Mouse (Mus musculus) testis, adult 2 months (tissue): Measurements from ENCODE around the gene Itpr1.
"Not testable (repeated sequence)": the region's sequence is repeated elsewhere in the genome, so short reads cannot be mapped to it uniquely, and the experiment has no call there.

Experiments used
- CTCF ChIP-seq: fragments of 200-500 bp; IDR thresholded peaks from 2 replicates; pipeline ENCODE4 v1.5.1; 2012; ENCODE audit warnings: low read depth, mild to moderate bottlenecking, inconsistent platforms, low read length, moderate library complexity; ENCODE audit not compliant: control insufficient read depth, insufficient read depth, insufficient replicate concordance
- POLR2A ChIP-seq: fragments of 200-500 bp; IDR thresholded peaks from 2 replicates; pipeline ENCODE4 v1.6.1; 2012; ENCODE audit warnings: low read depth, mild to moderate bottlenecking, inconsistent platforms, low read length, moderate library complexity; ENCODE audit not compliant: control insufficient read depth

GRCm38 (mm10) chr6:108565447-108565846, 352.6 kb downstream of the Itpr1 start:
- TF ChIP-seq CTCF, POLR2A: not testable (repeated sequence)
